In genomic region chr9:61435191-61435989, GRCm38 (mm10) we compare ENCODE assay signal across 9 mouse cellular contexts.
DNase-seq lines count a peak whose midpoint lies in the region; ATAC-seq lines count a peak whose summit lies in the region.
"Had no signal": no experiment of that assay in that cellular context is flagged by ENCODE, and none has a peak within 500 bp of the region (broad histone marks: within the 10 kb centered on the region; RNA-seq: fewer than 3 reads in every experiment).

No protein-coding gene starts in this region.

- 37% methylated on average over 8 of the region's 8 CpGs for WGBS in neural tube, embryonic 15.5 days
- 26% methylated on average over 8 of the region's 8 CpGs for WGBS in liver, embryonic 12.5 days (ENCODE audit: insufficient replicate concordance)

- H3K27ac ChIP-seq in neural tube, embryonic 15.5 days (replicated peaks) = no peak overlapping the region
- H3K27ac ChIP-seq in liver, embryonic 12.5 days = no peak overlapping the region

- H3K4me3 ChIP-seq in neural tube, embryonic 15.5 days (replicated peaks) = no peak overlapping the region
- H3K4me3 ChIP-seq in liver, embryonic 12.5 days = no peak overlapping the region
- H3K4me3 ChIP-seq: erythroblast, embryonic 14.5 days had no signal

- H3K9me3 ChIP-seq in neural tube, embryonic 15.5 days (replicated peaks) = no peaks in the 10 kb centered on the region
- no peaks in the 10 kb centered on the region for H3K9me3 ChIP-seq in liver, embryonic 12.5 days (replicated peaks)

- H3K9ac ChIP-seq in neural tube, embryonic 15.5 days (replicated peaks) = no peak overlapping the region
- no peak overlapping the region for H3K9ac ChIP-seq in liver, embryonic 12.5 days

- H3K36me3 ChIP-seq in neural tube, embryonic 15.5 days = no peaks in the 10 kb centered on the region
- no peaks in the 10 kb centered on the region for H3K36me3 ChIP-seq in liver, embryonic 12.5 days

- H3K4me1 ChIP-seq in neural tube, embryonic 15.5 days = peaks cover 19% of the 10 kb centered on the region
- 0 out of 2 replicates have a peak, but pooled peaks cover 2% of the 10 kb centered on the region for H3K4me1 ChIP-seq in liver, embryonic 12.5 days

- peaks cover 29% of the 10 kb centered on the region for H3K27me3 ChIP-seq in neural tube, embryonic 15.5 days (replicated peaks)
- peaks cover 76% of the 10 kb centered on the region for H3K27me3 ChIP-seq in liver, embryonic 12.5 days (replicated peaks)

- DNase-seq in neural tube, embryonic 10.5 days (ENCODE audit: extremely low spot score, low spot score) = peak; percentile 45
- peak; percentile 20 for DNase-seq in c-Kit-positive CD71-negative TER-119-negative erythroid progenitor cells, embryonic 14.5 days (ENCODE audit: low read depth)
- peak; percentile 36 for DNase-seq in gastrocnemius, postnatal 10 days
- peak; percentile 68 for DNase-seq in skeletal muscle tissue, adult 2 months (ENCODE audit: low read depth, low spot score)
- no peak for DNase-seq in right cerebral cortex, postnatal 36 days (ENCODE audit: low spot score in 2 of 2)
- no peak for DNase-seq in cerebellum, postnatal 4 days (ENCODE audit: low spot score in 2 of 2)

- ATAC-seq in neural tube, embryonic 15.5 days (ENCODE audit: low FRiP score) = no peak
- ATAC-seq in liver, embryonic 12.5 days = 0 out of 2 replicates have a peak, but pooled peaks have one; percentile 27

- H3K4me2 ChIP-seq in neural tube, embryonic 15.5 days = no peak overlapping the region
- H3K4me2 ChIP-seq in liver, embryonic 12.5 days = no peak overlapping the region

Comparison
In these comparisons a context has a peak if more than half of its experiments do, and no peak if none do; other contexts are left out.
1. DNase-seq: peak in neural tube, embryonic 10.5 days (single experiment), c-Kit-positive CD71-negative TER-119-negative erythroid progenitor cells, embryonic 14.5 days (single experiment), gastrocnemius, postnatal 10 days (single experiment) and skeletal muscle tissue, adult 2 months (single experiment); none in right cerebral cortex, postnatal 36 days (0 of 2) and cerebellum, postnatal 4 days (0 of 2).